Mouse (Mus musculus) midbrain, postnatal 0 days (tissue): ENCODE measurements at regions not wholly inside any gene's neighbourhood (a gene's known extent, or its start where the extent isn't known, plus 50 kb on each side); places are given as distances from the start of the nearest gene placed in this dataset.
"Not testable (repeated sequence)": the region's sequence is repeated elsewhere in the genome, so short reads cannot be mapped to it uniquely, and the experiment has no call there.

ENCODE experiments used
- ATAC-seq: fragments of 200-750 bp; cut with Nextera tagmentation; 2 replicates; pipeline ENCODE4 v1.8.0; 2017; ENCODE audit warnings: moderate number of reproducible peaks, mild to moderate bottlenecking, moderate TSS enrichment, moderate library complexity; ENCODE audit not compliant: low FRiP score
- DNase-seq: peaks from one replicate; pipeline ENCODE4 v3.0.0-alpha.2; 2015; ENCODE audit warnings: low spot score
- H3K27ac ChIP-seq: fragments of 300-500 bp; sonication (generic); 2 replicates; pipeline ENCODE4 v1.5.1; 2014; ENCODE audit warnings: low read depth, mild to moderate bottlenecking, low read length, mixed read lengths
- H3K27me3 ChIP-seq: fragments of 300-500 bp; sonication (generic); 2 replicates; pipeline ENCODE4 v1.6.1; 2014; ENCODE audit warnings: low read length, control low read depth, mixed read lengths; ENCODE audit not compliant: insufficient read depth
- H3K36me3 ChIP-seq: fragments of 300-500 bp; sonication (generic); 2 replicates; pipeline ENCODE4 v1.6.1; 2014; ENCODE audit warnings: low read length, control low read depth, mixed read lengths; ENCODE audit not compliant: insufficient read depth
- H3K4me1 ChIP-seq: fragments of 300-500 bp; sonication (generic); 2 replicates; pipeline ENCODE4 v1.6.1; 2014; ENCODE audit warnings: mild to moderate bottlenecking, control low read depth, antibody characterized with exemption, low read length, mixed read lengths; ENCODE audit not compliant: insufficient read depth
- H3K4me2 ChIP-seq: fragments of 300-500 bp; sonication (generic); 2 replicates; pipeline ENCODE4 v1.6.1; 2014; ENCODE audit warnings: low read depth, mild to moderate bottlenecking, low read length, mixed read lengths; ENCODE audit not compliant: poor library complexity, severe bottlenecking
- H3K4me3 ChIP-seq: fragments of 300-500 bp; sonication (generic); 2 replicates; pipeline ENCODE4 v1.5.1; 2014; ENCODE audit warnings: low read depth, mild to moderate bottlenecking, low read length, moderate library complexity
- H3K9ac ChIP-seq: fragments of 300-500 bp; sonication (generic); replicated peaks from 2 replicates; pipeline ENCODE4 v1.6.1; 2014; ENCODE audit warnings: mild to moderate bottlenecking, low read length, moderate library complexity, mixed read lengths; ENCODE audit not compliant: poor library complexity, severe bottlenecking
- H3K9me3 ChIP-seq: fragments of 300-500 bp; sonication (generic); 2 replicates; pipeline ENCODE4 v1.6.1; 2016; ENCODE audit warnings: low read length, control low read depth
- CTCF ChIP-seq: IDR thresholded peaks from 2 replicates; pipeline ENCODE4 v1.5.1; 2016; ENCODE audit warnings: antibody characterized with exemption, mild to moderate bottlenecking
- WGBS: fragments of 180-500 bp; shearing (Covaris S2); extraction: QIAGEN DNeasy Blood & Tissue Kit; methylation state at CpG from one replicate; pipeline ENCODE4 v1.1.7; 2014; 5-methylcytosine and 5-hydroxymethylcytosine counted together

- no peak overlapping the region for H3K27ac ChIP-seq
- 46% methylated on average over 7 of the region's 7 CpGs for WGBS
- DNase-seq (no peak), ATAC-seq (no peak)
- H3K36me3 ChIP-seq, result no peaks in the 10 kb centered on the region
- H3K4me3 ChIP-seq, result no peak overlapping the region
- H3K4me2 ChIP-seq, result no peak overlapping the region
- H3K4me1 ChIP-seq, result no peaks in the 10 kb centered on the region
- TF ChIP-seq CTCF, result no peak
- H3K27me3 ChIP-seq, result no peaks in the 10 kb centered on the region
- H3K9ac ChIP-seq, result no peak overlapping the region
- no peaks in the 10 kb centered on the region for H3K9me3 ChIP-seq
These were observed 226.5 kb downstream of the Ppp1r3a start for GRCm38 (mm10) chr6:14528564-14528963.

- 28% methylated on average over 2 of the region's 2 CpGs for WGBS
- H3K36me3 ChIP-seq, result no peaks in the 10 kb centered on the region
- no peak for DNase-seq
- no peaks in the 10 kb centered on the region for H3K9me3 ChIP-seq
- no peak overlapping the region for H3K27ac ChIP-seq
- H3K4me3 ChIP-seq, result no peak overlapping the region
- H3K4me2 ChIP-seq, result no peak overlapping the region
- no peak for ATAC-seq
- H3K27me3 ChIP-seq, result no peaks in the 10 kb centered on the region
- TF ChIP-seq CTCF, result peak; percentile 43
- no peak overlapping the region for H3K9ac ChIP-seq
- no peaks in the 10 kb centered on the region for H3K4me1 ChIP-seq
These were observed 232.3 kb downstream of the Ppp1r3a start for GRCm38 (mm10) chr6:14522742-14523141.

GRCm38 (mm10) chr6:14521321-14521720 is 233.8 kb downstream of the Ppp1r3a start:
- H3K4me2 ChIP-seq, result no peak overlapping the region
- no peak for TF ChIP-seq CTCF
- no peak overlapping the region for H3K9ac ChIP-seq
- DNase-seq, result no peak
- no peaks in the 10 kb centered on the region for H3K27me3 ChIP-seq
- no peak overlapping the region for H3K27ac ChIP-seq
- H3K4me3 ChIP-seq, result no peak overlapping the region
- 94% methylated on average over 1 of the region's 1 CpGs for WGBS
- ATAC-seq, result no peak
- H3K36me3 ChIP-seq, result no peaks in the 10 kb centered on the region
- no peaks in the 10 kb centered on the region for H3K4me1 ChIP-seq
- H3K9me3 ChIP-seq, result no peaks in the 10 kb centered on the region

- no peak overlapping the region for H3K4me3 ChIP-seq
- H3K27ac ChIP-seq, result 0 out of 2 replicates have a peak overlapping the region, but pooled peaks have one; percentile 12
- H3K9me3 ChIP-seq, result no peaks in the 10 kb centered on the region
- H3K27me3 ChIP-seq, result no peaks in the 10 kb centered on the region
- WGBS, result 15% methylated on average over 1 of the region's 1 CpGs
- H3K4me1 ChIP-seq, result no peaks in the 10 kb centered on the region
- peak; percentile 93 for TF ChIP-seq CTCF
- no peaks in the 10 kb centered on the region for H3K36me3 ChIP-seq
- H3K9ac ChIP-seq, result no peak overlapping the region
- peak; percentile 64; the same call in 1 of the 2 replicates for ATAC-seq
- H3K4me2 ChIP-seq, result no peak overlapping the region
- DNase-seq, result peak; percentile 88
These were observed 250.9 kb downstream of the Ppp1r3a start for GRCm38 (mm10) chr6:14504171-14504570.

GRCm38 (mm10) chr6:14500663-14501062 is 254.4 kb downstream of the Ppp1r3a start:
- ATAC-seq (no peak), DNase-seq (no peak)
- H3K9ac ChIP-seq, result no peak overlapping the region
- H3K36me3 ChIP-seq, result no peaks in the 10 kb centered on the region
- 86% methylated on average over 2 of the region's 2 CpGs for WGBS
- no peak overlapping the region for H3K4me3 ChIP-seq
- H3K4me1 ChIP-seq, result no peaks in the 10 kb centered on the region
- no peak overlapping the region for H3K27ac ChIP-seq
- no peaks in the 10 kb centered on the region for H3K9me3 ChIP-seq
- no peaks in the 10 kb centered on the region for H3K27me3 ChIP-seq
- no peak overlapping the region for H3K4me2 ChIP-seq
- TF ChIP-seq CTCF, result no peak

- H3K27ac ChIP-seq, H3K4me2 ChIP-seq, H3K36me3 ChIP-seq, H3K9ac ChIP-seq, DNase-seq, H3K4me3 ChIP-seq, H3K4me1 ChIP-seq, ATAC-seq, H3K27me3 ChIP-seq, H3K9me3 ChIP-seq: not testable (repeated sequence)
- 67% methylated on average over 1 of the region's 1 CpGs for WGBS
These were observed 255.2 kb downstream of the Ppp1r3a start for GRCm38 (mm10) chr6:14499882-14500281.

GRCm38 (mm10) chr6:14486642-14487041 is 268.4 kb downstream of the Ppp1r3a start:
- not testable (repeated sequence) for H3K9me3 ChIP-seq, ATAC-seq, H3K27ac ChIP-seq, H3K4me3 ChIP-seq, H3K27me3 ChIP-seq, H3K4me2 ChIP-seq, H3K9ac ChIP-seq, DNase-seq, H3K4me1 ChIP-seq, H3K36me3 ChIP-seq
- WGBS, result 63% methylated on average over 3 of the region's 3 CpGs
